Mouse (Mus musculus) intestine, postnatal 0 days (tissue): Measurements from ENCODE around the gene Pdhb. TPM values are rescaled to one million over a fixed set of nuclear protein-coding genes. Genes with fewer than 3 reads are reported as not detected.

Experiments used
- ATAC-seq: fragments of 200-750 bp; cut with Nextera tagmentation; 2 replicates; pipeline ENCODE4 v1.8.0; 2017; ENCODE audit warnings: mild to moderate bottlenecking, moderate TSS enrichment, moderate library complexity
- H3K27ac ChIP-seq: fragments of 300-500 bp; sonication (generic); 2 replicates; pipeline ENCODE4 v1.5.1; 2014; ENCODE audit warnings: mild to moderate bottlenecking, low read depth, low read length, moderate library complexity
- H3K27me3 ChIP-seq: fragments of 300-500 bp; sonication (generic); replicated peaks from 2 replicates; pipeline ENCODE4 v1.6.1; 2014; ENCODE audit warnings: low read length, mixed read lengths; ENCODE audit not compliant: control insufficient read depth, insufficient read depth
- H3K36me3 ChIP-seq: fragments of 300-500 bp; sonication (generic); 2 replicates; pipeline ENCODE4 v1.6.1; 2014; ENCODE audit warnings: mild to moderate bottlenecking, moderate library complexity; ENCODE audit not compliant: control insufficient read depth, insufficient read depth
- H3K4me1 ChIP-seq: fragments of 300-500 bp; sonication (generic); replicated peaks from 2 replicates; pipeline ENCODE4 v1.6.1; 2014; ENCODE audit warnings: antibody characterized with exemption, low read length, mixed read lengths; ENCODE audit not compliant: control insufficient read depth, insufficient read depth
- H3K4me2 ChIP-seq: fragments of 300-500 bp; sonication (generic); replicated peaks from 2 replicates; pipeline ENCODE4 v1.6.1; 2014; ENCODE audit warnings: low read depth, mild to moderate bottlenecking, moderate library complexity
- H3K4me3 ChIP-seq: fragments of 300-500 bp; sonication (generic); 2 replicates; pipeline ENCODE4 v1.5.1; 2014; ENCODE audit warnings: low read depth, low read length
- H3K9ac ChIP-seq: fragments of 300-500 bp; sonication (generic); 2 replicates; pipeline ENCODE4 v1.6.1; 2014; ENCODE audit warnings: mild to moderate bottlenecking, low read depth, low read length
- H3K9me3 ChIP-seq: fragments of 300-500 bp; sonication (generic); 2 replicates; pipeline ENCODE4 v1.6.1; 2016; ENCODE audit warnings: mixed run types; ENCODE audit not compliant: control insufficient read depth
- CTCF ChIP-seq: sonication (generic); IDR thresholded peaks from 2 replicates; pipeline ENCODE4 v1.5.1; 2016; ENCODE audit warnings: low read depth, mild to moderate bottlenecking, control low read depth, antibody characterized with exemption, moderate library complexity
- WGBS: fragments of 180-500 bp; shearing (Covaris S2); extraction: QIAGEN DNeasy Blood & Tissue Kit; methylation state at CpG from one replicate; pipeline ENCODE4 v1.1.7; 2014; 5-methylcytosine and 5-hydroxymethylcytosine counted together
- polyA plus RNA-seq: library from polyadenylated mRNA; unstranded; fragments of >200 nt; fragmentation: Nextera tagmentation; extraction: Ambion mirVana; gene quantifications from 2 replicates; pipeline ENCODE4 v1.2.1, GENCODE M21; 2015

Pdhb gene
- polyA plus RNA-seq, 1 experiment from 2014 or later, result 149 TPM

DNA sequence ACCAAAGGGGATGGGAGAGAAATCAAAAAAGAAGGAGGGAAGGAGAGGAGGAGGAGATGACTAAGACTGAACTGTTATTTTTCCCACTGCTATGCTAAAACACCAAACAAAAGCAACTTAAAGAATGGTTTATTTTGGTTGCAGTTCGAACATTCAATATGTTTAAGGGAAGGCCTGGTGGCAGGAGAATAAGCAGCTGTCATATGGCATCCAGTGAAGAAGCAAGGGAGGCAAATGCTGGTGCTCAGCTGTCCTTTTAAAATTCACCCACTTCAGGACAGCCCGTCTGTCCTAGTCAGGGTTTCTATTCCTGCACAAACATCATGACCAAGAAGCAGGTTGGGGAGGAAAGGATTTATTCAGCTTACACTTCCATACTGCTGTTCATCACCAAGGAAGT is 55.5 kb downstream of the Pdhb start:
- Histone ChIP-seq H3K4me1 (no peaks in the 10 kb centered on the region), H3K36me3 (peaks cover 6% of the 10 kb centered on the region), H3K27ac (no peak overlapping the region), H3K27me3 (no peaks in the 10 kb centered on the region), H3K9me3 (no peaks in the 10 kb centered on the region), H3K4me2 (no peak overlapping the region), H3K9ac (no peak overlapping the region), H3K4me3 (no peak overlapping the region)
- TF ChIP-seq CTCF, result no peak
- 83% methylated on average over 2 of the region's 2 CpGs for WGBS
- ATAC-seq, result no peak

Other genes with a start within 250 kb of the Pdhb start
- not detected in 2 replicates for gene Gm45521, start 215.7 kb downstream of the Pdhb start, polyA plus RNA-seq
- gene Dnase1l3, start 178.5 kb downstream of the Pdhb start, polyA plus RNA-seq, result 2.5 and 3.0 TPM in 2 replicates
- gene Abhd6, start 170.1 kb downstream of the Pdhb start, polyA plus RNA-seq, result 11.3 and 11.8 TPM in 2 replicates
- 34.0 and 34.3 TPM in 2 replicates for gene Rpp14, start 92.7 kb downstream of the Pdhb start, polyA plus RNA-seq
- gene Pxk, start 74.8 kb downstream of the Pdhb start, polyA plus RNA-seq, result 59.2 and 62.0 TPM in 2 replicates
- gene Kctd6, start 41.1 kb upstream of the Pdhb start, polyA plus RNA-seq, result 18.8 and 19.5 TPM in 2 replicates
- gene Acox2, start 86.3 kb upstream of the Pdhb start, polyA plus RNA-seq, result 9.3 and 10.8 TPM in 2 replicates
- 0.16 TPM in 2 replicates for gene Fam107a, start 145.0 kb upstream of the Pdhb start, polyA plus RNA-seq
- gene Oit1, start 205.7 kb upstream of the Pdhb start, polyA plus RNA-seq, result 7.3 and 13.3 TPM in 2 replicates